Mouse (Mus musculus) activated CD4-positive, CD25-positive, alpha-beta regulatory T cell, adult 4 months (primary cell): Measurements from ENCODE around the gene Gpr34. TPM values are rescaled to one million over a fixed set of nuclear protein-coding genes. Genes with fewer than 3 reads are reported as not detected.

ENCODE experiments used
- ATAC-seq: one replicate; pipeline ENCODE4 v1.8.0; 2017
- polyA plus RNA-seq, 2 experiments: library from polyadenylated mRNA; unstranded; fragments of 100-300 nt; shearing (Covaris generic); gene quantifications; one replicate each; pipeline ENCODE4 v1.2.1; 2017

The Gpr34 gene
- polyA plus RNA-seq, 2 experiments from 2014 or later, result 19.6 to 22.7 TPM

DNA sequence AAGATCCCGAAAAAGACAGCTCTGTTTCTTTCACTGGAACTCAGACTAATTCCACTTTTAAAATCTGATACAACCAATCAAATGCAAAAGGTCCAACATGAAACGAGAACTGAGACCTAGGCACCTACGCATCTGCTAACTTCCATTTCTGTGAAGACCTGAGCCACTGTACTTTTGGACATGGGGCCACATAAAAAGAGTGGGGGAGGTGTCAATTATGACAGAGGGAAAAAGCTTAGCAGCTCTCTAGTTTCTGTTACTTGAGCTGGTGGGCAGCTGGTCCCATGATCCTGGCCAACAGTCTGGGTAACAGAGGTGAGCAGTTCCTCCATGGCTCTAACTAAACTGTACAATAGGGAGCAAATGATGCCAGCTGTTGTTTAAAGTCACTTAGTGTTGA, 41.1 kb downstream of the Gpr34 start:
- ATAC-seq, result no peak

GRCm38 (mm10) chrX:13681748-13682147, 49.9 kb downstream of the Gpr34 start:
- ATAC-seq, result no peak

DNA sequence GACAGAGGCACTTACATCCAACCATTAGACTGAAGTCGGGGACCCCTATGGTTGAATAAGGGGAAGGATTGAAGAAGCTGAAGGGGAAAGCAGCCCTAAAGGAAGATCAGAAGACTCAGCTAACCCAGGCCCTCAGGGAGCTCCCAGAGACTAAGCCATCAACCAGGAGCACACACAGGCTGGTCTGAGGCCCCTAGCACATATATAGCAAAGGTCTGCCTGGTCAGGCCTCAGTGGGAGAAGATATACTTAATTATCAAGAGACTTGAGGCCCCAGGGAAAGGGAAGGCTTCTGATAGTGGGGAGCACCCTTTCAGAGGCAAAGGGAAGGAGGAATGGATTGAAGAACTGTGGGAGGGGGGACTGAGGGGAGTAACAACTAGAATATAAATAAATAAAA, 54.7 kb downstream of the Gpr34 start:
- ATAC-seq, result no peak

- no peak for ATAC-seq
These were observed 56.5 kb downstream of the Gpr34 start for GRCm38 (mm10) chrX:13688356-13688755.

Other genes with a start within 250 kb of the Gpr34 start
- gene Nyx, start 166.0 kb upstream of the Gpr34 start, polyA plus RNA-seq, result not detected
- gene Gpr82, start 29.3 kb downstream of the Gpr34 start, polyA plus RNA-seq, result under 1 TPM in 1 of 2 experiments, not detected in 1; 0.53 TPM
- under 1 TPM; 0.36 to 0.43 TPM for gene Cask, start 219.3 kb downstream of the Gpr34 start, polyA plus RNA-seq